Mouse (Mus musculus) midbrain, postnatal 0 days (tissue): ENCODE measurements around the gene Wdr25. TPM values are rescaled to one million over a fixed set of nuclear protein-coding genes. Genes with fewer than 3 reads are reported as not detected.
A peak's percentile ranks its signal among the peaks of the same experiment; 100 is the strongest.

Source experiments
- ATAC-seq: fragments of 200-750 bp; cut with Nextera tagmentation; 2 replicates; pipeline ENCODE4 v1.8.0; 2017; ENCODE audit warnings: moderate number of reproducible peaks, mild to moderate bottlenecking, moderate TSS enrichment, moderate library complexity; ENCODE audit not compliant: low FRiP score
- DNase-seq: peaks from one replicate; pipeline ENCODE4 v3.0.0-alpha.2; 2015; ENCODE audit warnings: low spot score
- H3K27ac ChIP-seq: fragments of 300-500 bp; sonication (generic); 2 replicates; pipeline ENCODE4 v1.5.1; 2014; ENCODE audit warnings: low read depth, mild to moderate bottlenecking, low read length, mixed read lengths
- H3K27me3 ChIP-seq: fragments of 300-500 bp; sonication (generic); 2 replicates; pipeline ENCODE4 v1.6.1; 2014; ENCODE audit warnings: low read length, control low read depth, mixed read lengths; ENCODE audit not compliant: insufficient read depth
- H3K36me3 ChIP-seq: fragments of 300-500 bp; sonication (generic); 2 replicates; pipeline ENCODE4 v1.6.1; 2014; ENCODE audit warnings: low read length, control low read depth, mixed read lengths; ENCODE audit not compliant: insufficient read depth
- H3K4me1 ChIP-seq: fragments of 300-500 bp; sonication (generic); 2 replicates; pipeline ENCODE4 v1.6.1; 2014; ENCODE audit warnings: mild to moderate bottlenecking, control low read depth, antibody characterized with exemption, low read length, mixed read lengths; ENCODE audit not compliant: insufficient read depth
- H3K4me2 ChIP-seq: fragments of 300-500 bp; sonication (generic); 2 replicates; pipeline ENCODE4 v1.6.1; 2014; ENCODE audit warnings: low read depth, mild to moderate bottlenecking, low read length, mixed read lengths; ENCODE audit not compliant: poor library complexity, severe bottlenecking
- H3K4me3 ChIP-seq: fragments of 300-500 bp; sonication (generic); 2 replicates; pipeline ENCODE4 v1.5.1; 2014; ENCODE audit warnings: low read depth, mild to moderate bottlenecking, low read length, moderate library complexity
- H3K9ac ChIP-seq: fragments of 300-500 bp; sonication (generic); replicated peaks from 2 replicates; pipeline ENCODE4 v1.6.1; 2014; ENCODE audit warnings: mild to moderate bottlenecking, low read length, moderate library complexity, mixed read lengths; ENCODE audit not compliant: poor library complexity, severe bottlenecking
- H3K9me3 ChIP-seq: fragments of 300-500 bp; sonication (generic); 2 replicates; pipeline ENCODE4 v1.6.1; 2016; ENCODE audit warnings: low read length, control low read depth
- CTCF ChIP-seq: IDR thresholded peaks from 2 replicates; pipeline ENCODE4 v1.5.1; 2016; ENCODE audit warnings: antibody characterized with exemption, mild to moderate bottlenecking
- WGBS: fragments of 180-500 bp; shearing (Covaris S2); extraction: QIAGEN DNeasy Blood & Tissue Kit; methylation state at CpG from one replicate; pipeline ENCODE4 v1.1.7; 2014; 5-methylcytosine and 5-hydroxymethylcytosine counted together
- polyA plus RNA-seq: library from polyadenylated mRNA; unstranded; fragments of >200 nt; fragmentation: Nextera tagmentation; extraction: Ambion mirVana; gene quantifications from 2 replicates; pipeline ENCODE4 v1.2.1, GENCODE M21; 2015
- total RNA-seq: library from RNA; depleted of rRNA; stranded (reverse); fragments of >200 nt; gene quantifications from 2 replicates; pipeline ENCODE4 v1.2.3, GENCODE M21; 2014

Gene Wdr25
- total and polyA plus RNA-seq, 2 experiments from 2014 or later, result 5.1 to 6.5 TPM

- no peak for TF ChIP-seq CTCF
- Histone ChIP-seq H3K9me3 (no peaks in the 10 kb centered on the region), H3K27ac (no peak overlapping the region), H3K4me1 (no peaks in the 10 kb centered on the region; the same call in 1 of the 2 replicates), H3K9ac (peak overlapping the region; percentile 54), H3K27me3 (peaks cover 51% of the 10 kb centered on the region), H3K36me3 (no peaks in the 10 kb centered on the region), H3K4me3 (peak overlapping the region; percentile 53), H3K4me2 (peak overlapping the region; percentile 97)
- ATAC-seq (no peak), DNase-seq (no peak)
- 1% methylated on average over 102 of the region's 105 CpGs for WGBS
Observed at GRCm38 (mm10) chr12:109053020-109053806, 159.8 kb downstream of the Wdr25 start.

- H3K9me3 ChIP-seq, result no peaks in the 10 kb centered on the region
- no peaks in the 10 kb centered on the region for H3K36me3 ChIP-seq
- TF ChIP-seq CTCF, result no peak
- no peak overlapping the region for H3K4me3 ChIP-seq
- ATAC-seq (no peak), DNase-seq (no peak)
- H3K27me3 ChIP-seq, result peaks cover 25% of the 10 kb centered on the region
- 89% methylated on average over 4 of the region's 4 CpGs for WGBS
- H3K9ac ChIP-seq, result no peak overlapping the region
- H3K4me2 ChIP-seq, result no peak overlapping the region
- no peaks in the 10 kb centered on the region for H3K4me1 ChIP-seq
- no peak overlapping the region for H3K27ac ChIP-seq
Observed at GRCm38 (mm10) chr12:109057736-109058135, 164.3 kb downstream of the Wdr25 start.

- Histone ChIP-seq H3K4me2 (no peak overlapping the region), H3K9me3 (no peaks in the 10 kb centered on the region), H3K4me3 (no peak overlapping the region), H3K9ac (no peak overlapping the region), H3K27ac (no peak overlapping the region), H3K4me1 (no peaks in the 10 kb centered on the region), H3K36me3 (no peaks in the 10 kb centered on the region), H3K27me3 (peaks cover 15% of the 10 kb centered on the region)
- TF ChIP-seq CTCF, result no peak
- 79% methylated on average over 8 of the region's 8 CpGs for WGBS
- DNase-seq (no peak), ATAC-seq (no peak)
Observed at GRCm38 (mm10) chr12:109058660-109059059, 165.2 kb downstream of the Wdr25 start.

GRCm38 (mm10) chr12:109067561-109068135 lies 174.2 kb downstream of the Wdr25 start:
- 1% methylated on average over 37 of the region's 59 CpGs for WGBS
- H3K9ac ChIP-seq, result peak overlapping the region; percentile 84

GRCm38 (mm10) chr12:109068167-109068653 lies 174.8 kb downstream of the Wdr25 start, which contains the start of gene Begain:
Begain (minus strand) TSS chr12:109068217.
- WGBS, result under 1% methylated on average over 23 of the region's 48 CpGs
- Histone ChIP-seq H3K9ac (peak within 1 kb of the TSS; percentile 84), H3K27me3 (no peaks in the 10 kb centered on the region; the same call in 1 of the 2 replicates), H3K36me3 (no peaks in the 10 kb centered on the region), H3K4me2 (peak within 1 kb of the TSS; percentile 93), H3K27ac (peak within 1 kb of the TSS; percentile 51), H3K4me1 (peaks cover 15% of the 10 kb centered on the region; the same call in 1 of the 2 replicates), H3K9me3 (no peaks in the 10 kb centered on the region), H3K4me3 (peak within 1 kb of the TSS; percentile 63)
- no peak for TF ChIP-seq CTCF
- DNase-seq (no peak), ATAC-seq (peak; percentile 71)

More at GRCm38 (mm10) chr12:109067561-109068135, 174.2 kb downstream of the Wdr25 start:
- Histone ChIP-seq H3K27ac (peak overlapping the region; percentile 51), H3K9me3 (no peaks in the 10 kb centered on the region), H3K4me3 (peak overlapping the region; percentile 63), H3K4me2 (peak overlapping the region; percentile 93), H3K36me3 (no peaks in the 10 kb centered on the region), H3K27me3 (no peaks in the 10 kb centered on the region; the same call in 1 of the 2 replicates), H3K4me1 (peaks cover 15% of the 10 kb centered on the region; the same call in 1 of the 2 replicates)
- DNase-seq (peak; percentile 58), ATAC-seq (peak; percentile 84)
- no peak for TF ChIP-seq CTCF

GRCm38 (mm10) chr12:109068738-109069137 lies 175.3 kb downstream of the Wdr25 start:
- H3K27me3 ChIP-seq, result no peaks in the 10 kb centered on the region; the same call in 1 of the 2 replicates
- TF ChIP-seq CTCF, result no peak
- no peaks in the 10 kb centered on the region for H3K9me3 ChIP-seq
- H3K4me2 ChIP-seq, result peak overlapping the region; percentile 93
- no peak overlapping the region for H3K27ac ChIP-seq
- peak overlapping the region; percentile 84 for H3K9ac ChIP-seq
- peaks cover 15% of the 10 kb centered on the region; the same call in 1 of the 2 replicates for H3K4me1 ChIP-seq
- ATAC-seq (no peak), DNase-seq (no peak)
- 77% methylated on average over 7 of the region's 7 CpGs for WGBS
- peak overlapping the region; percentile 63 for H3K4me3 ChIP-seq
- H3K36me3 ChIP-seq, result no peaks in the 10 kb centered on the region
